32 mouse cellular contexts compared by ENCODE assay signal in genomic region chr4:133431508-133431907, GRCm38 (mm10). TPM values are rescaled to one million over a fixed set of nuclear protein-coding genes. Genes with fewer than 3 reads are reported as not detected.
DNase-seq lines count a peak whose midpoint lies in the region; ATAC-seq and TF ChIP-seq lines count a peak whose summit lies in the region.
"Had no signal": no experiment of that assay in that cellular context is flagged by ENCODE, and none has a peak within 500 bp of the region (broad histone marks: within the 10 kb centered on the region; RNA-seq: fewer than 3 reads in every experiment).

No protein-coding gene starts in this region.

- H3K9me3 ChIP-seq in hindbrain, embryonic 16.5 days (ENCODE audit: control insufficient read depth, low read length): no peaks in the 10 kb centered on the region
- no peaks in the 10 kb centered on the region for H3K9me3 ChIP-seq in hindbrain, embryonic 10.5 days
- no peaks in the 10 kb centered on the region for H3K9me3 ChIP-seq in kidney, embryonic 14.5 days (ENCODE audit: control insufficient read depth, low read length)
- H3K9me3 ChIP-seq: forebrain, embryonic 15.5 days; G1E; heart, embryonic 13.5 days; limb, embryonic 10.5 days; limb, embryonic 15.5 days; liver, embryonic 13.5 days; neural tube, embryonic 12.5 days had no signal

- no peak for DNase-seq in hindbrain, embryonic 10.5 days (ENCODE audit: low spot score)
- DNase-seq in testis, postnatal 14 days (ENCODE audit: low spot score): no peak
- DNase-seq in retina, postnatal 7 days (ENCODE audit: low read depth, low spot score): peak; percentile 43
- no peak for DNase-seq in layer of hippocampus, postnatal 25 days (ENCODE audit: extremely low spot score in 1 of 2, low spot score in 1 of 2)
- DNase-seq: adrenal gland, postnatal 10 days; cerebellum, adult 8-10 months; cerebellum, postnatal 25 days; gastrocnemius, postnatal 36 days; heart, adult 18-20 months; heart, postnatal 10 days; kidney, adult 8-10 months; kidney, postnatal 10 days; liver, embryonic 13.5 days; lung, adult 18-20 months; lung, postnatal 10 days; midbrain, embryonic 14.5 days; right cerebral cortex, adult 18-20 months; thymus, postnatal 14 days had no signal

- no peaks in the 10 kb centered on the region for H3K27me3 ChIP-seq in hindbrain, embryonic 16.5 days (replicated peaks; ENCODE audit: control insufficient read depth, insufficient read depth, low read length)
- no peaks in the 10 kb centered on the region for H3K27me3 ChIP-seq in hindbrain, embryonic 10.5 days (ENCODE audit: insufficient read depth, poor library complexity, severe bottlenecking)
- H3K27me3 ChIP-seq in testis, adult 2 months (ENCODE audit: control insufficient read depth, insufficient read depth, low read length): no peaks in the 10 kb centered on the region
- no peaks in the 10 kb centered on the region for H3K27me3 ChIP-seq in kidney, embryonic 14.5 days (ENCODE audit: control insufficient read depth, insufficient read depth, low read length)
- H3K27me3 ChIP-seq: forebrain, embryonic 15.5 days; heart, embryonic 13.5 days; limb, embryonic 15.5 days; liver, embryonic 13.5 days; neural tube, embryonic 12.5 days; Patski had no signal

- peaks cover 7% of the 10 kb centered on the region for H3K4me1 ChIP-seq in hindbrain, embryonic 16.5 days (ENCODE audit: control insufficient read depth, insufficient read depth, low read depth, low read length)
- peaks cover 25% of the 10 kb centered on the region for H3K4me1 ChIP-seq in hindbrain, embryonic 10.5 days (replicated peaks)
- H3K4me1 ChIP-seq in testis, adult 2 months (ENCODE audit: control insufficient read depth, insufficient read depth, low read length): peaks cover 10% of the 10 kb centered on the region
- no peaks in the 10 kb centered on the region for H3K4me1 ChIP-seq in kidney, embryonic 14.5 days (ENCODE audit: control insufficient read depth, insufficient read depth, low read length)

- WGBS in hindbrain, embryonic 16.5 days: 64% methylated on average over 6 of the region's 6 CpGs
- WGBS in hindbrain, embryonic 10.5 days: 57% methylated on average over 6 of the region's 6 CpGs
- 74% methylated on average over 6 of the region's 6 CpGs for WGBS in kidney, embryonic 14.5 days

- ATAC-seq in hindbrain, embryonic 16.5 days: 0 out of 2 replicates have a peak, but pooled peaks have one; percentile 44
- no peak for ATAC-seq in kidney, embryonic 14.5 days (ENCODE audit: low FRiP score, low TSS enrichment)
- ATAC-seq: forebrain, embryonic 15.5 days; intestine, embryonic 16.5 days; Patski had no signal

- no peak overlapping the region for H3K27ac ChIP-seq in hindbrain, embryonic 16.5 days (ENCODE audit: low read depth, low read length)
- no peak overlapping the region for H3K27ac ChIP-seq in hindbrain, embryonic 10.5 days
- no peak overlapping the region for H3K27ac ChIP-seq in testis, adult 2 months (ENCODE audit: control insufficient read depth, insufficient read depth, low read depth, low read length)
- no peak overlapping the region for H3K27ac ChIP-seq in kidney, embryonic 14.5 days (ENCODE audit: low read depth, low read length)
- H3K27ac ChIP-seq: heart, embryonic 13.5 days; limb, embryonic 10.5 days; limb, embryonic 15.5 days; liver, embryonic 13.5 days; neural tube, embryonic 12.5 days had no signal

- no peaks in the 10 kb centered on the region for H3K36me3 ChIP-seq in hindbrain, embryonic 16.5 days (ENCODE audit: control insufficient read depth, insufficient read depth, low read length)
- H3K36me3 ChIP-seq in hindbrain, embryonic 10.5 days: no peaks in the 10 kb centered on the region
- H3K36me3 ChIP-seq in testis, adult 2 months (ENCODE audit: control insufficient read depth, insufficient read depth, low read length): no peaks in the 10 kb centered on the region
- H3K36me3 ChIP-seq in kidney, embryonic 14.5 days (ENCODE audit: control insufficient read depth, insufficient read depth, low read length): no peaks in the 10 kb centered on the region
- H3K36me3 ChIP-seq: forebrain, embryonic 15.5 days; G1E; heart, embryonic 13.5 days; limb, embryonic 10.5 days; limb, embryonic 15.5 days; liver, embryonic 13.5 days; neural tube, embryonic 12.5 days had no signal

- no peak for TF ChIP-seq CTCF in testis, adult 2 months (IDR thresholded peaks at IDR 0.05; ENCODE audit: control insufficient read depth, insufficient read depth, insufficient replicate concordance, low read depth, low read length)

- H3K4me3 ChIP-seq in hindbrain, embryonic 16.5 days (ENCODE audit: low read length): no peak overlapping the region
- H3K4me3 ChIP-seq in hindbrain, embryonic 10.5 days: no peak overlapping the region
- H3K4me3 ChIP-seq in testis, adult 2 months (ENCODE audit: control insufficient read depth, low read depth, low read length): peak overlapping the region; percentile 46
- no peak overlapping the region for H3K4me3 ChIP-seq in kidney, embryonic 14.5 days (ENCODE audit: low read length)
- H3K4me3 ChIP-seq: forebrain, embryonic 15.5 days; heart, embryonic 13.5 days; limb, embryonic 10.5 days; limb, embryonic 15.5 days; liver, embryonic 13.5 days; myocyte; neural tube, embryonic 12.5 days had no signal

- no peak overlapping the region for H3K4me2 ChIP-seq in hindbrain, embryonic 16.5 days (ENCODE audit: low read length)
- H3K4me2 ChIP-seq in kidney, embryonic 14.5 days (replicated peaks; ENCODE audit: low read depth, low read length): no peak overlapping the region
- H3K4me2 ChIP-seq: forebrain, embryonic 15.5 days; heart, embryonic 13.5 days; limb, embryonic 15.5 days; liver, embryonic 13.5 days; neural tube, embryonic 12.5 days had no signal

- no peak overlapping the region for H3K9ac ChIP-seq in hindbrain, embryonic 16.5 days (ENCODE audit: low read depth, low read length)
- H3K9ac ChIP-seq in kidney, embryonic 14.5 days (ENCODE audit: low read depth, low read length): no peak overlapping the region
- H3K9ac ChIP-seq: forebrain, embryonic 15.5 days; heart, embryonic 13.5 days; limb, embryonic 15.5 days; liver, embryonic 13.5 days; neural tube, embryonic 12.5 days had no signal

- TF ChIP-seq POLR2A in testis, adult 2 months (IDR thresholded peaks at IDR 0.05; ENCODE audit: control insufficient read depth, low read depth, low read length): peak; percentile 82; the same call in 1 of the 2 replicates

RNA-seq across cellular contexts. Expression of gene Tent5b, which starts 48.4 kb away (rescaled TPM):
- 0.32 and 0.36 TPM in 2 replicates for polyA plus RNA-seq in hindbrain, embryonic 16.5 days (2015; fragmentation: Nextera tagmentation; extraction: Ambion mirVana)
- polyA plus RNA-seq in hindbrain, embryonic 10.5 days (2016; fragmentation: Nextera tagmentation; extraction: Ambion mirVana): 1.2 and 2.1 TPM in 2 replicates
- 35.7 and 45.4 TPM in 2 replicates for polyA plus RNA-seq in testis, adult 2 months (2012; rRNA removed)
- not detected for total RNA-seq in layer of hippocampus, postnatal 25 days (2021)
- polyA plus RNA-seq in kidney, embryonic 14.5 days (2014; fragmentation: Nextera tagmentation; extraction: Ambion mirVana): 0.35 and 0.94 TPM in 2 replicates
- total RNA-seq: G1E; hematopoietic stem cell, adult 5-6 weeks; left cerebral cortex, postnatal 10 days had no signal
- polyA plus RNA-seq: G1E; liver, embryonic 13.5 days had no signal

Comparison
In these comparisons a context has a peak if more than half of its experiments do, and no peak if none do; other contexts are left out.
1. RNA of gene Tent5b, which starts 48.4 kb away (polyA plus RNA-seq): 35.7 to 45.4 TPM in testis, adult 2 months; 1.2 to 2.1 TPM in hindbrain, embryonic 10.5 days, 0.32 to 0.36 TPM in hindbrain, embryonic 16.5 days and 0.35 to 0.94 TPM in kidney, embryonic 14.5 days; every median in the first group is over 10 times any median in the second.